Mouse (Mus musculus): ENCODE measurements around the gene Rcbtb2.

DNA sequence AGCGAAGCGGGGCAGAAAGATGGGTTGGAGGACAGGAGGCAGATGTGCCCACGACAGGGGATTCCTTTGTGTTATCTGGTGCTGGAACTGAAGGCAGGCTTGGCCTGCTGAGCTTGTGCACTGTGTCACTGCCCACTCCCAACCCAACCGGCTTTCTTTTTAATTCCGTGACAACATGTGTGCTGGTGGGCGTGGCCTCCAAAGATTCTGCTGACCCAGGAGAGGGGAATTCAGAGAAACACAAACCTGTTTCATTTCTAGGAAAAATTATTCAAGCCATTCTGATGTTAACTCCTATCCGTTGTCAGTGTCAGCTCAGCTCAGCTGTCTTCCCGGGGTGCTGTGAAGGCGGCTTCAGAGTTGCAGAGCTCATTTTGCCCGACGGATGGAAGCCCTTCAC lies 55.1 kb downstream of the Rcbtb2 start:
- TF ChIP-seq POLR2A (IDR thresholded peaks at IDR 0.05; ENCODE audit: borderline replicate concordance, extremely low read depth, insufficient read depth, insufficient read length, poor library complexity, severe bottlenecking) (no peak), CTCF (IDR thresholded peaks at IDR 0.05; ENCODE audit: borderline replicate concordance, extremely low read depth, insufficient read depth, insufficient read length) (no peak)
